Mouse (Mus musculus): Measurements from ENCODE around the gene Fgf3. TPM values are rescaled to one million over a fixed set of nuclear protein-coding genes. Genes with fewer than 3 reads are reported as not detected.
A peak's percentile ranks its signal among the peaks of the same experiment; 100 is the strongest.

Gene Fgf3
- polyA plus RNA-seq, 1 experiment, result 0.16 TPM

- Histone ChIP-seq H3K27ac (ENCODE audit: insufficient read depth, low read depth, low read length) (no peak overlapping the region), H3K4me1 (ENCODE audit: control insufficient read depth, insufficient read depth, insufficient read length, low read length) (peaks cover 4% of the 10 kb centered on the region), H3K27me3 (ENCODE audit: control insufficient read depth, insufficient read depth, low read length) (peaks cover 31% of the 10 kb centered on the region), H3K4me3 (ENCODE audit: low read depth, low read length) (no peak overlapping the region), H3K36me3 (ENCODE audit: control insufficient read depth, insufficient read depth, low read length) (no peaks in the 10 kb centered on the region)
- TF ChIP-seq CTCF (IDR thresholded peaks at IDR 0.05; ENCODE audit: extremely low read depth, insufficient read length, insufficient replicate concordance, low read depth, low read length), result no peak
- no peak for TF ChIP-seq POLR2A (IDR thresholded peaks at IDR 0.05; ENCODE audit: low read depth, low read length)
- 76% methylated on average over 3 of the region's 3 CpGs for WGBS
These were observed 20.0 kb downstream of the Fgf3 start for GRCm38 (mm10) chr7:144857826-144858342.

- WGBS, result 91% methylated on average over 1 of the region's 1 CpGs
- H3K36me3 ChIP-seq (ENCODE audit: control insufficient read depth, insufficient read depth, low read length), result no peaks in the 10 kb centered on the region
- H3K27ac ChIP-seq (ENCODE audit: insufficient read depth, low read depth, low read length), result no peak overlapping the region
- TF ChIP-seq POLR2A (IDR thresholded peaks at IDR 0.05; ENCODE audit: low read depth, low read length), result no peak
- no peak for TF ChIP-seq CTCF (IDR thresholded peaks at IDR 0.05; ENCODE audit: extremely low read depth, insufficient read length, insufficient replicate concordance, low read depth, low read length)
- peaks cover 38% of the 10 kb centered on the region for H3K27me3 ChIP-seq (ENCODE audit: control insufficient read depth, insufficient read depth, low read length)
- peaks cover 4% of the 10 kb centered on the region for H3K4me1 ChIP-seq (ENCODE audit: control insufficient read depth, insufficient read depth, insufficient read length, low read length)
- H3K4me3 ChIP-seq (ENCODE audit: low read depth, low read length), result no peak overlapping the region
These were observed 20.8 kb downstream of the Fgf3 start for GRCm38 (mm10) chr7:144858702-144859101.

GRCm38 (mm10) chr7:144861056-144861768, 23.3 kb downstream of the Fgf3 start:
- H3K4me3 ChIP-seq (ENCODE audit: low read depth, low read length), result peak overlapping the region; percentile 20
- H3K27me3 ChIP-seq (ENCODE audit: control insufficient read depth, insufficient read depth, low read length), result peaks cover 40% of the 10 kb centered on the region
- WGBS, result 2% methylated on average over 72 of the region's 72 CpGs
- no peaks in the 10 kb centered on the region for H3K36me3 ChIP-seq (ENCODE audit: control insufficient read depth, insufficient read depth, low read length)
- no peak for TF ChIP-seq CTCF (IDR thresholded peaks at IDR 0.05; ENCODE audit: extremely low read depth, insufficient read length, insufficient replicate concordance, low read depth, low read length)
- no peak for TF ChIP-seq POLR2A (IDR thresholded peaks at IDR 0.05; ENCODE audit: low read depth, low read length)
- H3K4me1 ChIP-seq (ENCODE audit: control insufficient read depth, insufficient read depth, insufficient read length, low read length), result peaks cover 4% of the 10 kb centered on the region
- no peak overlapping the region for H3K27ac ChIP-seq (ENCODE audit: insufficient read depth, low read depth, low read length)

DNA sequence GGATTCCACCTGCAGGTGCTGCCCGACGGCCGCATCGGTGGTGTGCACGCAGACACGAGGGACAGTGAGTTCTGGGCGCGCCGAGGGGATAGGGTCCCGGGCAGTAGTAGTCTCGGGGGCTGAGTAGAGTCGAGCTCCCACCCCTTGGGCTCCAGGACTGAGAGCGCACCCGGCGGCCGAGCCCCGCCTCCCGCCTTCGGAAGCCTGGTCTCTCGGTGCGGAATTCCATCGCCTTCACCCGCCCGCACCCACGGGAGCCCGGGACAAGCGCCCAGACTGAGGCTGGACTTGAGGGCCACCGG, 23.8 kb downstream of the Fgf3 start:
- H3K27me3 ChIP-seq (ENCODE audit: control insufficient read depth, insufficient read depth, low read length), result peaks cover 40% of the 10 kb centered on the region
- no peaks in the 10 kb centered on the region for H3K36me3 ChIP-seq (ENCODE audit: control insufficient read depth, insufficient read depth, low read length)
- H3K4me1 ChIP-seq (ENCODE audit: control insufficient read depth, insufficient read depth, insufficient read length, low read length), result peaks cover 4% of the 10 kb centered on the region
- 1% methylated on average over 28 of the region's 28 CpGs for WGBS
- no peak overlapping the region for H3K27ac ChIP-seq (ENCODE audit: insufficient read depth, low read depth, low read length)
- H3K4me3 ChIP-seq (ENCODE audit: low read depth, low read length), result peak overlapping the region; percentile 20; the same call in 1 of the 2 replicates
- TF ChIP-seq POLR2A (IDR thresholded peaks at IDR 0.05; ENCODE audit: low read depth, low read length) (no peak), CTCF (IDR thresholded peaks at IDR 0.05; ENCODE audit: extremely low read depth, insufficient read length, insufficient replicate concordance, low read depth, low read length) (no peak)

DNA sequence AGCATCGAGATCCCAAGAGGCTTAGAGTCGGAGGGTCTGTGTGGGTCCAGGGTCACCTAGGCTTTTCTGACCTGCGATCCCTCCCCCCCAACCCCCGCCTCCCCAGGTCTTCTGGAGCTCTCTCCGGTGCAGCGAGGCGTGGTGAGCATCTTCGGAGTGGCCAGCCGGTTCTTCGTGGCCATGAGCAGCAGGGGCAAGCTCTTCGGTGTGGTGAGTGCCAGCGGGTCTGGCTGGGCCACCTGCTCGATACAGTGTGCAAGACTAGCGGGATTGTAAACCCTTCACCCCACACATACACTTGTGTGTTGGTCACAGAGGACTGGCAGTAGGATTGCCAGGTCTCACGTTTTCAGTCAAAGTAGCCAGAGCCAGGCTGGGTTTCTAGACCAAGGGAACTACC, 24.2 kb downstream of the Fgf3 start:
- no peak for TF ChIP-seq CTCF (IDR thresholded peaks at IDR 0.05; ENCODE audit: extremely low read depth, insufficient read length, insufficient replicate concordance, low read depth, low read length)
- TF ChIP-seq POLR2A (IDR thresholded peaks at IDR 0.05; ENCODE audit: low read depth, low read length), result no peak
- H3K4me3 ChIP-seq (ENCODE audit: low read depth, low read length), result no peak overlapping the region
- H3K4me1 ChIP-seq (ENCODE audit: control insufficient read depth, insufficient read depth, insufficient read length, low read length), result peaks cover 5% of the 10 kb centered on the region
- WGBS, result 4% methylated on average over 15 of the region's 15 CpGs
- peaks cover 40% of the 10 kb centered on the region for H3K27me3 ChIP-seq (ENCODE audit: control insufficient read depth, insufficient read depth, low read length)
- no peak overlapping the region for H3K27ac ChIP-seq (ENCODE audit: insufficient read depth, low read depth, low read length)
- no peaks in the 10 kb centered on the region for H3K36me3 ChIP-seq (ENCODE audit: control insufficient read depth, insufficient read depth, low read length)

GRCm38 (mm10) chr7:144862712-144863111, 24.8 kb downstream of the Fgf3 start:
- H3K36me3 ChIP-seq (ENCODE audit: control insufficient read depth, insufficient read depth, low read length), result no peaks in the 10 kb centered on the region
- no peak overlapping the region for H3K27ac ChIP-seq (ENCODE audit: insufficient read depth, low read depth, low read length)
- H3K4me1 ChIP-seq (ENCODE audit: control insufficient read depth, insufficient read depth, insufficient read length, low read length), result peaks cover 10% of the 10 kb centered on the region
- peaks cover 40% of the 10 kb centered on the region for H3K27me3 ChIP-seq (ENCODE audit: control insufficient read depth, insufficient read depth, low read length)
- WGBS, result 7% methylated on average over 18 of the region's 18 CpGs
- TF ChIP-seq CTCF (IDR thresholded peaks at IDR 0.05; ENCODE audit: extremely low read depth, insufficient read length, insufficient replicate concordance, low read depth, low read length), result no peak
- TF ChIP-seq POLR2A (IDR thresholded peaks at IDR 0.05; ENCODE audit: low read depth, low read length), result no peak
- no peak overlapping the region for H3K4me3 ChIP-seq (ENCODE audit: low read depth, low read length)

GRCm38 (mm10) chr7:144863196-144863595, 25.3 kb downstream of the Fgf3 start:
- no peak for TF ChIP-seq CTCF (IDR thresholded peaks at IDR 0.05; ENCODE audit: extremely low read depth, insufficient read length, insufficient replicate concordance, low read depth, low read length)
- no peak for TF ChIP-seq POLR2A (IDR thresholded peaks at IDR 0.05; ENCODE audit: low read depth, low read length)
- no peaks in the 10 kb centered on the region for H3K36me3 ChIP-seq (ENCODE audit: control insufficient read depth, insufficient read depth, low read length)
- no peak overlapping the region for H3K27ac ChIP-seq (ENCODE audit: insufficient read depth, low read depth, low read length)
- WGBS, result 5% methylated on average over 11 of the region's 11 CpGs
- H3K4me1 ChIP-seq (ENCODE audit: control insufficient read depth, insufficient read depth, insufficient read length, low read length), result peaks cover 10% of the 10 kb centered on the region
- peaks cover 40% of the 10 kb centered on the region for H3K27me3 ChIP-seq (ENCODE audit: control insufficient read depth, insufficient read depth, low read length)
- H3K4me3 ChIP-seq (ENCODE audit: low read depth, low read length), result no peak overlapping the region

Measured in small intestine, adult 2 months (tissue).